Comparison of ENCODE assay signal across 24 mouse cellular contexts in the genomic region with DNA sequence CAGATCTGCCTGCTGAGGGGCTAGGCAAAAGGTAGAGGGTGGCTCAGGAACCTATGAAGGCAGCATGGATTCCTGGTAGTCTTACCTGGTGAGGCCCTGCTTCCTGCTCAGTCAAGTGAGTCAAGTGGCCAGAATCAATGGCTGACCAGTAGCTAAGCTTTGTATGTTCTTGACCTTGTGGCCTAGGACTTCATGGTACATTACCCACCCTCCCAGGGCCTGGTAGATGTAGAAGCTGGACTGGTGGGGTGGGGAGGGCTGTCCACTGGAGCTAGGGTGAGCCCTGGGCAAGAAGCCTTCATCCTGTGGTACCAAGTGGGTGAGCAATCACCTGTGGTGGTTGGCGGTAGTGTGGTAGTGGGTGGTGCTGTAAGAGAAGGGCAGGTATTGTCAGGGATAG. TPM values are rescaled to one million over a fixed set of nuclear protein-coding genes. Genes with fewer than 3 reads are reported as not detected.
DNase-seq lines count a peak whose midpoint lies in the region; ATAC-seq lines count a peak whose summit lies in the region.
"Had no signal": no experiment of that assay in that cellular context is flagged by ENCODE, and none has a peak within 500 bp of the region (broad histone marks: within the 10 kb centered on the region; RNA-seq: fewer than 3 reads in every experiment).

No protein-coding gene starts in this region.

- DNase-seq in kidney, adult 11 months, result peak; percentile 36
- DNase-seq in kidney, adult 18-20 months, result no peak
- peak; percentile 36 for DNase-seq in kidney, adult 9 months
- peak; percentile 31 for DNase-seq in kidney, postnatal 10 days
- DNase-seq in kidney, postnatal 36 days, result peak; percentile 29 to 35
- DNase-seq: adrenal gland, postnatal 10 days; adrenal gland, postnatal 36 days; B cell, adult 2 months; cerebellum, adult 18-20 months; cerebellum, adult 9-10 months; cerebellum, postnatal 14 days; gastrocnemius, postnatal 10 days; heart, adult 18-20 months; heart, postnatal 10 days; heart, postnatal 4 days had no signal

- no peak for ATAC-seq in granulocyte monocyte progenitor cell, adult 5-6 weeks (replicated peaks; ENCODE audit: poor library complexity, severe bottlenecking)
- no peak for ATAC-seq in erythroblast, adult 5-6 weeks (replicated peaks; ENCODE audit: low FRiP score, poor library complexity, severe bottlenecking)
- ATAC-seq: forebrain, embryonic 15.5 days; hindbrain, postnatal 0 days; Patski had no signal

RNA-seq across cellular contexts. Expression of a gene that starts 12.7 kb away (rescaled TPM):
- 0.80 TPM in 1 of 2 replicates, not detected in the other for total RNA-seq in granulocyte monocyte progenitor cell, adult 5-6 weeks (2014; fragmentation: Nextera tagmentation)
- not detected in 2 replicates for total RNA-seq in granulocyte monocyte progenitor cell, adult 5-6 weeks (2017)
- total RNA-seq in erythroblast, adult 5-6 weeks (2015; ENCODE audit: low replicate concordance), result under 0.01 TPM in 1 of 2 replicates, not detected in the other
- 0.28 TPM in 1 of 2 replicates, not detected in the other for total RNA-seq in erythroblast, adult 5-6 weeks (2017; ENCODE audit: low replicate concordance)
- total RNA-seq: adrenal gland, adult 18-20 months; adrenal gland, postnatal 36 days; gastrocnemius, postnatal 10 days; gastrocnemius, postnatal 4 days; heart, adult 18-20 months; heart, postnatal 10 days; heart, postnatal 4 days; hindbrain, postnatal 0 days had no signal

RNA-seq across cellular contexts. Expression of a gene that starts 47.8 kb away (rescaled TPM):
- not detected in 2 replicates for total RNA-seq in granulocyte monocyte progenitor cell, adult 5-6 weeks (2014; fragmentation: Nextera tagmentation)
- not detected in 2 replicates for total RNA-seq in granulocyte monocyte progenitor cell, adult 5-6 weeks (2017)
- total RNA-seq in erythroblast, adult 5-6 weeks (2015; ENCODE audit: low replicate concordance), result 1.3 TPM in 1 of 2 replicates, not detected in the other
- total RNA-seq in erythroblast, adult 5-6 weeks (2017; ENCODE audit: low replicate concordance), result 0.26 and 0.28 TPM in 2 replicates
- total RNA-seq: CH12.LX; common myeloid progenitor, adult 5-6 weeks had no signal
